Mouse (Mus musculus) adrenal gland (tissue): ENCODE measurements around the gene Mepe.

Experiments used
- intact Hi-C: fragments of 180-260 bp; cut with DNase I; formaldehyde crosslinking; loops from one replicate; pipeline ENCODE4 v1.15.1; 2025
- microRNA-seq, 2 experiments: library from miRNA; unstranded; fragments of <30 nt; microRNA quantifications; one replicate each; pipeline ENCODE4; 2019

Mepe gene

GRCm38 (mm10) chr5:104351041-104351440 lies 25.9 kb downstream of the Mepe start:
- intact Hi-C loops, result no loop called here

- intact Hi-C loops, result no loop called here
Measured at GRCm38 (mm10) chr5:104351874-104352273, 26.7 kb downstream of the Mepe start.

- intact Hi-C loops, result no loop called here
Measured at GRCm38 (mm10) chr5:104357575-104357974, 32.4 kb downstream of the Mepe start.

GRCm38 (mm10) chr5:104358592-104358991 lies 33.5 kb downstream of the Mepe start:
- intact Hi-C loops, result no loop called here

GRCm38 (mm10) chr5:104359257-104359656 lies 34.1 kb downstream of the Mepe start:
- intact Hi-C loops, result no loop called here

- intact Hi-C loops, result no loop called here
Measured at GRCm38 (mm10) chr5:104370580-104370979, 45.5 kb downstream of the Mepe start.

GRCm38 (mm10) chr5:104371284-104371683 lies 46.2 kb downstream of the Mepe start:
- intact Hi-C loops, result no loop called here

- intact Hi-C loops, result no loop called here
Measured at GRCm38 (mm10) chr5:104373648-104374307, 48.6 kb downstream of the Mepe start.

- intact Hi-C loops, result no loop called here
Measured at GRCm38 (mm10) chr5:104374308-104374660, 49.2 kb downstream of the Mepe start.

GRCm38 (mm10) chr5:104375132-104375531 lies 50.0 kb downstream of the Mepe start:
- intact Hi-C loops, result no loop called here

GRCm38 (mm10) chr5:104376890-104377289 lies 51.8 kb downstream of the Mepe start:
- intact Hi-C loops, result no loop called here

- intact Hi-C loops, result no loop called here
Measured at GRCm38 (mm10) chr5:104380574-104380973, 55.4 kb downstream of the Mepe start.

GRCm38 (mm10) chr5:104381671-104382070 lies 56.5 kb downstream of the Mepe start:
- intact Hi-C loops, result no loop called here

- intact Hi-C loops, result no loop called here
Measured at GRCm38 (mm10) chr5:104384540-104384939, 59.4 kb downstream of the Mepe start.

- intact Hi-C loops, result no loop called here
Measured at GRCm38 (mm10) chr5:104385521-104385920, 60.4 kb downstream of the Mepe start.

GRCm38 (mm10) chr5:104386908-104387307 lies 61.8 kb downstream of the Mepe start:
- intact Hi-C loops, result no loop called here

Small RNA genes within 50 kb of the gene (microRNA-seq; reads per million reads assigned to microRNA genes)
- gene Gm23616, result 0 reads per million in 2 experiments
